Mouse (Mus musculus): Measurements from ENCODE around the gene Ccnt2.

- no peak for TF ChIP-seq EP300 (IDR thresholded peaks at IDR 0.05; ENCODE audit: low read depth)
- no peak for TF ChIP-seq CTCF (IDR thresholded peaks at IDR 0.05; ENCODE audit: low read depth)
These were observed 64.6 kb downstream of the Ccnt2 start for GRCm38 (mm10) chr1:127838602-127839001.

Measured in liver, postnatal 0 days (tissue).